8 mouse cellular contexts compared by ENCODE assay signal in genomic region chr7:4740309-4740727, GRCm38 (mm10). TPM values are rescaled to one million over a fixed set of nuclear protein-coding genes. Genes with fewer than 3 reads are reported as not detected.
DNase-seq lines count a peak whose midpoint lies in the region; ATAC-seq and TF ChIP-seq lines count a peak whose summit lies in the region.

No protein-coding gene starts in this region.

- ATAC-seq in erythroblast, adult 5-6 weeks (replicated peaks; ENCODE audit: low FRiP score, poor library complexity, severe bottlenecking), result no peak
- peak; percentile 3; the same call in 1 of the 2 replicates for ATAC-seq in limb, embryonic 14.5 days (ENCODE audit: low FRiP score, low read depth)
- ATAC-seq in stomach, postnatal 0 days (ENCODE audit: low FRiP score, low TSS enrichment), result peak; percentile 4; the same call in 1 of the 2 replicates
- no peak for ATAC-seq in monocyte, adult 5-6 weeks (replicated peaks; ENCODE audit: insufficient number of reproducible peaks, low FRiP score, low TSS enrichment, poor library complexity, severe bottlenecking)

- intact Hi-C loops in gastrocnemius, postnatal 14 days (cut with DNase I; ENCODE audit: low total_unique reads), result loop anchor here (5.0 kb wide), 1 partner anchor 42 kb away; the partner anchor contains the start of genes Il11 and Tmem190

- peak overlapping the region; percentile 81 for H3K9ac ChIP-seq in limb, embryonic 14.5 days (ENCODE audit: low read depth, low read length, severe bottlenecking)
- H3K9ac ChIP-seq in stomach, postnatal 0 days (ENCODE audit: low read length), result peak overlapping the region; percentile 77

- no peak for DNase-seq in spleen, adult 2 months (ENCODE audit: low read depth in 1 of 2, low spot score in 2 of 2)
- DNase-seq in spleen, adult 12 weeks (ENCODE audit: low spot score), result no peak
- DNase-seq in limb, embryonic 14.5 days (ENCODE audit: low spot score), result peak; percentile 8
- no peak for DNase-seq in stomach, postnatal 0 days (ENCODE audit: low spot score)
- DNase-seq in gastrocnemius, postnatal 14 days, result no peak

- H3K27ac ChIP-seq in spleen, adult 2 months (ENCODE audit: insufficient read depth, low read length), result peak overlapping the region; percentile 82
- peak overlapping the region; percentile 77 for H3K27ac ChIP-seq in limb, embryonic 14.5 days (replicated peaks; ENCODE audit: low read depth, low read length)
- H3K27ac ChIP-seq in stomach, postnatal 0 days (replicated peaks), result peak overlapping the region; percentile 94

- no peaks in the 10 kb centered on the region for H3K9me3 ChIP-seq in erythroblast, embryonic 14.5 days (ENCODE audit: control insufficient read depth, low read length)
- H3K9me3 ChIP-seq in limb, embryonic 14.5 days (ENCODE audit: control insufficient read depth, low read length), result no peaks in the 10 kb centered on the region
- no peaks in the 10 kb centered on the region for H3K9me3 ChIP-seq in stomach, postnatal 0 days (ENCODE audit: control insufficient read depth, low read length)

- no peak for TF ChIP-seq CTCF in spleen, adult 2 months (IDR thresholded peaks at IDR 0.05; ENCODE audit: extremely low read depth, insufficient read depth, insufficient read length, insufficient replicate concordance)
- no peak for TF ChIP-seq CTCF in stomach, postnatal 0 days (IDR thresholded peaks at IDR 0.05; ENCODE audit: low read depth)

- under 1% methylated on average over 14 of the region's 14 CpGs for WGBS in spleen, adult 2 months
- WGBS in limb, embryonic 14.5 days, result 0% methylated on average over 6 of the region's 14 CpGs
- WGBS in stomach, postnatal 0 days, result under 1% methylated on average over 12 of the region's 14 CpGs

- H3K4me3 ChIP-seq in erythroblast, embryonic 14.5 days (replicated peaks), result peak overlapping the region; percentile 89
- H3K4me3 ChIP-seq in spleen, adult 2 months (ENCODE audit: extremely low read depth, insufficient read depth, insufficient read length), result peak overlapping the region; percentile 90
- H3K4me3 ChIP-seq in limb, embryonic 14.5 days (replicated peaks; ENCODE audit: low read length), result peak overlapping the region; percentile 78
- H3K4me3 ChIP-seq in stomach, postnatal 0 days (ENCODE audit: low read depth, low read length), result peak overlapping the region; percentile 87

- no peak for TF ChIP-seq POLR2A in spleen, adult 2 months (IDR thresholded peaks at IDR 0.05; ENCODE audit: low read depth, low read length)
- TF ChIP-seq POLR2A in limb, embryonic 14.5 days (IDR thresholded peaks at IDR 0.05; ENCODE audit: borderline replicate concordance, extremely low read depth, insufficient read depth, insufficient read length), result no peak

- H3K4me2 ChIP-seq in limb, embryonic 14.5 days (replicated peaks; ENCODE audit: low read depth, low read length, severe bottlenecking), result peak overlapping the region; percentile 80
- H3K4me2 ChIP-seq in stomach, postnatal 0 days (replicated peaks; ENCODE audit: low read depth), result peak overlapping the region; percentile 76

- no peaks in the 10 kb centered on the region for H3K27me3 ChIP-seq in erythroblast, embryonic 14.5 days (ENCODE audit: control insufficient read depth)
- no peaks in the 10 kb centered on the region for H3K27me3 ChIP-seq in spleen, adult 2 months (ENCODE audit: control insufficient read depth, insufficient read depth, low read length)
- H3K27me3 ChIP-seq in limb, embryonic 14.5 days (ENCODE audit: control insufficient read depth, insufficient read depth, low read length), result no peaks in the 10 kb centered on the region
- no peaks in the 10 kb centered on the region for H3K27me3 ChIP-seq in stomach, postnatal 0 days (ENCODE audit: control insufficient read depth, insufficient read depth, low read length)

- TF ChIP-seq EP300 in stomach, postnatal 0 days (optimal IDR thresholded peaks at IDR 0.05), result no peak

- H3K4me1 ChIP-seq in erythroblast, embryonic 14.5 days (ENCODE audit: control insufficient read depth), result peaks cover 68% of the 10 kb centered on the region
- peaks cover 7% of the 10 kb centered on the region; the same call in 1 of the 2 replicates for H3K4me1 ChIP-seq in spleen, adult 2 months (ENCODE audit: control insufficient read depth, insufficient read depth, insufficient read length)
- peaks cover 12% of the 10 kb centered on the region for H3K4me1 ChIP-seq in limb, embryonic 14.5 days (ENCODE audit: control insufficient read depth, insufficient read depth, low read length)
- H3K4me1 ChIP-seq in stomach, postnatal 0 days (replicated peaks; ENCODE audit: control insufficient read depth, insufficient read depth), result 0 out of 2 replicates have a peak, but pooled peaks cover 2% of the 10 kb centered on the region

- H3K36me3 ChIP-seq in erythroblast, embryonic 14.5 days (ENCODE audit: control insufficient read depth), result peaks cover 36% of the 10 kb centered on the region
- H3K36me3 ChIP-seq in spleen, adult 2 months (ENCODE audit: control insufficient read depth, insufficient read depth, low read length), result no peaks in the 10 kb centered on the region; the same call in 1 of the 2 replicates
- H3K36me3 ChIP-seq in limb, embryonic 14.5 days (ENCODE audit: control insufficient read depth, insufficient read depth, low read length), result peaks cover 29% of the 10 kb centered on the region
- 0 out of 2 replicates have a peak, but pooled peaks cover under 1% of the 10 kb centered on the region for H3K36me3 ChIP-seq in stomach, postnatal 0 days (ENCODE audit: control insufficient read depth, insufficient read depth, low read length)

RNA-seq across cellular contexts. Expression of gene Kmt5c, which starts 0.4 kb away (rescaled TPM):
- polyA plus RNA-seq in erythroblast, embryonic 14.5 days (2012), result 67.3 and 67.8 TPM in 2 replicates
- 11.3 and 15.9 TPM in 2 replicates for total RNA-seq in erythroblast, adult 5-6 weeks (2015; ENCODE audit: low replicate concordance)
- total RNA-seq in erythroblast, adult 5-6 weeks (2017; ENCODE audit: low replicate concordance), result 32.0 and 42.2 TPM in 2 replicates
- 105 and 138 TPM in 2 replicates for polyA plus RNA-seq in spleen, adult 2 months (2012; rRNA removed)
- 161 and 223 TPM in 2 replicates for polyA plus RNA-seq in limb, embryonic 14.5 days (2012; rRNA removed)
- polyA plus RNA-seq in limb, embryonic 14.5 days (2014; fragmentation: Nextera tagmentation; extraction: Ambion mirVana), result 44.4 and 51.2 TPM in 2 replicates
- 31.8 and 32.5 TPM in 2 replicates for polyA plus RNA-seq in stomach, postnatal 0 days (2015; fragmentation: Nextera tagmentation; extraction: Ambion mirVana)
- 25.1 to 60.4 TPM (median 38.0 TPM) in 3 replicates for total RNA-seq in monocyte, adult 5-6 weeks (2017)
- total RNA-seq in gastrocnemius, postnatal 14 days (2021), result 10 to 100 TPM; 18.9 to 19.9 TPM

RNA-seq across cellular contexts. Expression of gene Cox6b2, which starts 12.6 kb away (rescaled TPM):
- polyA plus RNA-seq in erythroblast, embryonic 14.5 days (2012), result 25.4 and 26.4 TPM in 2 replicates
- total RNA-seq in erythroblast, adult 5-6 weeks (2015; ENCODE audit: low replicate concordance), result 33.2 and 44.4 TPM in 2 replicates
- total RNA-seq in erythroblast, adult 5-6 weeks (2017; ENCODE audit: low replicate concordance), result 18.8 and 22.3 TPM in 2 replicates
- 14.5 and 44.8 TPM in 2 replicates for polyA plus RNA-seq in spleen, adult 2 months (2012; rRNA removed)
- 91.7 and 127 TPM in 2 replicates for polyA plus RNA-seq in limb, embryonic 14.5 days (2012; rRNA removed)
- 44.7 and 48.9 TPM in 2 replicates for polyA plus RNA-seq in limb, embryonic 14.5 days (2014; fragmentation: Nextera tagmentation; extraction: Ambion mirVana)
- polyA plus RNA-seq in stomach, postnatal 0 days (2015; fragmentation: Nextera tagmentation; extraction: Ambion mirVana), result 43.1 and 46.5 TPM in 2 replicates
- total RNA-seq in monocyte, adult 5-6 weeks (2017), result 4.7 TPM in 1 of 3 replicates, not detected in the others
- total RNA-seq in gastrocnemius, postnatal 14 days (2021), result 1 to 10 TPM; 2.6 to 2.9 TPM

RNA-seq across cellular contexts. Expression of gene Tmem150b, which starts 15.3 kb away (rescaled TPM):
- polyA plus RNA-seq in erythroblast, embryonic 14.5 days (2012), result not detected in 2 replicates
- total RNA-seq in erythroblast, adult 5-6 weeks (2015; ENCODE audit: low replicate concordance), result 1.7 and 6.7 TPM in 2 replicates
- total RNA-seq in erythroblast, adult 5-6 weeks (2017; ENCODE audit: low replicate concordance), result 2.1 and 2.7 TPM in 2 replicates
- polyA plus RNA-seq in spleen, adult 2 months (2012; rRNA removed), result 3.8 and 3.9 TPM in 2 replicates
- 0.17 and 0.24 TPM in 2 replicates for polyA plus RNA-seq in limb, embryonic 14.5 days (2012; rRNA removed)
- polyA plus RNA-seq in limb, embryonic 14.5 days (2014; fragmentation: Nextera tagmentation; extraction: Ambion mirVana), result 0.17 and 0.46 TPM in 2 replicates
- 2.2 and 2.4 TPM in 2 replicates for polyA plus RNA-seq in stomach, postnatal 0 days (2015; fragmentation: Nextera tagmentation; extraction: Ambion mirVana)
- total RNA-seq in monocyte, adult 5-6 weeks (2017), result 5.6 to 6.8 TPM (median 6.4 TPM) in 3 replicates
- under 1 TPM in 1 of 2 experiments, not detected in 1; 0.12 TPM for total RNA-seq in gastrocnemius, postnatal 14 days (2021)

RNA-seq across cellular contexts. Expression of gene Fam71e2, which starts 30.8 kb away (rescaled TPM):
- polyA plus RNA-seq in erythroblast, embryonic 14.5 days (2012), result not detected in 2 replicates
- total RNA-seq in erythroblast, adult 5-6 weeks (2015; ENCODE audit: low replicate concordance), result not detected in 2 replicates
- not detected in 2 replicates for total RNA-seq in erythroblast, adult 5-6 weeks (2017; ENCODE audit: low replicate concordance)
- polyA plus RNA-seq in spleen, adult 2 months (2012; rRNA removed), result not detected in 2 replicates
- 0.03 TPM in 1 of 2 replicates, not detected in the other for polyA plus RNA-seq in limb, embryonic 14.5 days (2012; rRNA removed)
- polyA plus RNA-seq in limb, embryonic 14.5 days (2014; fragmentation: Nextera tagmentation; extraction: Ambion mirVana), result not detected in 2 replicates
- polyA plus RNA-seq in stomach, postnatal 0 days (2015; fragmentation: Nextera tagmentation; extraction: Ambion mirVana), result not detected in 2 replicates
- not detected in 3 replicates for total RNA-seq in monocyte, adult 5-6 weeks (2017)
- total RNA-seq in gastrocnemius, postnatal 14 days (2021), result not detected

RNA-seq across cellular contexts. Expression of gene Il11, which starts 42.3 kb away (rescaled TPM):
- not detected in 2 replicates for polyA plus RNA-seq in erythroblast, embryonic 14.5 days (2012)
- total RNA-seq in erythroblast, adult 5-6 weeks (2015; ENCODE audit: low replicate concordance), result not detected in 2 replicates
- total RNA-seq in erythroblast, adult 5-6 weeks (2017; ENCODE audit: low replicate concordance), result not detected in 2 replicates
- polyA plus RNA-seq in spleen, adult 2 months (2012; rRNA removed), result 0.09 and 0.23 TPM in 2 replicates
- 0.33 and 0.63 TPM in 2 replicates for polyA plus RNA-seq in limb, embryonic 14.5 days (2012; rRNA removed)
- polyA plus RNA-seq in limb, embryonic 14.5 days (2014; fragmentation: Nextera tagmentation; extraction: Ambion mirVana), result 0.22 TPM in 1 of 2 replicates, not detected in the other
- 0.42 and 0.65 TPM in 2 replicates for polyA plus RNA-seq in stomach, postnatal 0 days (2015; fragmentation: Nextera tagmentation; extraction: Ambion mirVana)
- not detected in 3 replicates for total RNA-seq in monocyte, adult 5-6 weeks (2017)
- total RNA-seq in gastrocnemius, postnatal 14 days (2021), result under 1 TPM in 1 of 2 experiments, not detected in 1; 0.13 TPM

Comparison
In these comparisons a context has a peak if more than half of its experiments do, and no peak if none do; other contexts are left out.
1. ATAC-seq: peak in limb, embryonic 14.5 days (single experiment) and stomach, postnatal 0 days (single experiment); none in erythroblast, adult 5-6 weeks (single experiment) and monocyte, adult 5-6 weeks (single experiment).
2. Peak in every context shown above with its lines, with median percentiles within 50 percentile points of each other: H3K4me3 ChIP-seq and H3K27ac ChIP-seq.